Mouse (Mus musculus) limb, embryonic 10.5 days (tissue): ENCODE data around the gene Got1. TPM values are rescaled to one million over a fixed set of nuclear protein-coding genes. Genes with fewer than 3 reads are reported as not detected.
"Not testable (repeated sequence)": the region's sequence is repeated elsewhere in the genome, so short reads cannot be mapped to it uniquely, and the experiment has no call there.

Source experiments
- DNase-seq: peaks from one replicate; pipeline ENCODE4 v3.0.0-alpha.2; 2017; ENCODE audit warnings: low spot score
- H3K27ac ChIP-seq: fragments of 300-500 bp; sonication (generic); 2 replicates; pipeline ENCODE4 v1.5.1; 2016; ENCODE audit warnings: mild to moderate bottlenecking
- H3K27me3 ChIP-seq: fragments of 300-500 bp; sonication (generic); 2 replicates; pipeline ENCODE4 v1.6.1; 2016; ENCODE audit warnings: low read depth, mild to moderate bottlenecking; ENCODE audit not compliant: poor library complexity, severe bottlenecking
- H3K36me3 ChIP-seq: fragments of 300-500 bp; sonication (generic); 2 replicates; pipeline ENCODE4 v1.6.1; 2016; ENCODE audit warnings: mild to moderate bottlenecking, moderate library complexity
- H3K4me1 ChIP-seq: fragments of 300-500 bp; sonication (generic); 2 replicates; pipeline ENCODE4 v1.6.1; 2016
- H3K4me3 ChIP-seq: fragments of 300-500 bp; sonication (generic); 2 replicates; pipeline ENCODE4 v1.5.1; 2016; ENCODE audit warnings: mild to moderate bottlenecking, moderate library complexity
- H3K9me3 ChIP-seq: fragments of 300-500 bp; sonication (generic); replicated peaks from 2 replicates; pipeline ENCODE4 v1.6.1; 2016; ENCODE audit warnings: mild to moderate bottlenecking
- WGBS: fragments of 180-500 bp; shearing (Covaris S2); methylation state at CpG from one replicate; pipeline ENCODE4 v1.1.7; 2016; 5-methylcytosine and 5-hydroxymethylcytosine counted together
- polyA plus RNA-seq: library from polyadenylated mRNA; unstranded; fragments of >200 nt; fragmentation: Nextera tagmentation; extraction: Ambion mirVana; gene quantifications from 2 replicates; pipeline ENCODE4 v1.2.1, GENCODE M21; 2016

Got1 gene
- polyA plus RNA-seq, 1 experiment from 2014 or later = 53.9 TPM

- peaks cover 15% of the 10 kb centered on the region for H3K4me1 ChIP-seq
- WGBS = 92% methylated on average over 7 of the region's 7 CpGs
- no peak overlapping the region for H3K4me3 ChIP-seq
- no peak overlapping the region for H3K27ac ChIP-seq
- H3K27me3 ChIP-seq = no peaks in the 10 kb centered on the region
- H3K9me3 ChIP-seq = no peaks in the 10 kb centered on the region
- DNase-seq = no peak
- H3K36me3 ChIP-seq = peaks cover 38% of the 10 kb centered on the region
These were observed 6.1 kb downstream of the Got1 start for GRCm38 (mm10) chr19:43518261-43518660.

- Histone ChIP-seq H3K27me3 (no peaks in the 10 kb centered on the region), H3K9me3 (no peaks in the 10 kb centered on the region), H3K4me3 (no peak overlapping the region), H3K27ac (no peak overlapping the region), H3K4me1 (peaks cover 12% of the 10 kb centered on the region), H3K36me3 (peaks cover 41% of the 10 kb centered on the region)
- no peak for DNase-seq
- 92% methylated on average over 7 of the region's 7 CpGs for whole genome bisulfite sequencing
These were observed 6.6 kb downstream of the Got1 start for GRCm38 (mm10) chr19:43517808-43518207.

- Histone ChIP-seq H3K4me1 (peaks cover 10% of the 10 kb centered on the region), H3K36me3 (peaks cover 46% of the 10 kb centered on the region), H3K4me3 (no peak overlapping the region), H3K27me3 (no peaks in the 10 kb centered on the region), H3K27ac (no peak overlapping the region), H3K9me3 (no peaks in the 10 kb centered on the region)
- WGBS = 97% methylated on average over 6 of the region's 6 CpGs
- no peak for DNase-seq
These were observed 7.1 kb downstream of the Got1 start for GRCm38 (mm10) chr19:43517320-43517719.

- Histone ChIP-seq H3K27me3 (no peaks in the 10 kb centered on the region), H3K36me3 (peaks cover 54% of the 10 kb centered on the region)
- 92% methylated on average over 14 of the region's 14 CpGs for WGBS
These were observed 7.9 kb downstream of the Got1 start for GRCm38 (mm10) chr19:43516397-43517035.

GRCm38 (mm10) chr19:43515668-43516396 lies 8.6 kb downstream of the Got1 start:
- no peaks in the 10 kb centered on the region for H3K27me3 ChIP-seq

More at GRCm38 (mm10) chr19:43516397-43517035, 7.9 kb downstream of the Got1 start:
- DNase-seq = no peak
- H3K9me3 ChIP-seq = no peaks in the 10 kb centered on the region
- no peak overlapping the region for H3K27ac ChIP-seq
- no peak overlapping the region for H3K4me3 ChIP-seq
- H3K4me1 ChIP-seq = peaks cover 8% of the 10 kb centered on the region

GRCm38 (mm10) chr19:43513874-43514273 lies 10.5 kb downstream of the Got1 start:
- 92% methylated on average over 8 of the region's 8 CpGs for WGBS
- Histone ChIP-seq H3K4me1 (no peaks in the 10 kb centered on the region), H3K36me3 (peaks cover 76% of the 10 kb centered on the region), H3K27ac (no peak overlapping the region), H3K9me3 (no peaks in the 10 kb centered on the region), H3K27me3 (no peaks in the 10 kb centered on the region), H3K4me3 (no peak overlapping the region)
- no peak for DNase-seq

More at GRCm38 (mm10) chr19:43515668-43516396, 8.6 kb downstream of the Got1 start:
- Histone ChIP-seq H3K4me1 (peaks cover 6% of the 10 kb centered on the region), H3K27ac (no peak overlapping the region), H3K36me3 (peaks cover 61% of the 10 kb centered on the region), H3K4me3 (no peak overlapping the region), H3K9me3 (no peaks in the 10 kb centered on the region)
- no peak for DNase-seq
- 95% methylated on average over 23 of the region's 23 CpGs for WGBS

GRCm38 (mm10) chr19:43511621-43512620 lies 12.5 kb downstream of the Got1 start:
- Histone ChIP-seq H3K36me3 (peaks cover 87% of the 10 kb centered on the region), H3K27me3 (no peaks in the 10 kb centered on the region), H3K9me3 (no peaks in the 10 kb centered on the region), H3K4me1 (no peaks in the 10 kb centered on the region), H3K27ac (no peak overlapping the region), H3K4me3 (no peak overlapping the region)
- DNase-seq = no peak
- WGBS = 84% methylated on average over 22 of the region's 22 CpGs

- DNase-seq = no peak
- WGBS = 90% methylated on average over 14 of the region's 14 CpGs
- Histone ChIP-seq H3K27ac (no peak overlapping the region), H3K4me1 (no peaks in the 10 kb centered on the region), H3K27me3 (no peaks in the 10 kb centered on the region), H3K9me3 (no peaks in the 10 kb centered on the region), H3K4me3 (no peak overlapping the region), H3K36me3 (peaks cover 94% of the 10 kb centered on the region)
These were observed 13.8 kb downstream of the Got1 start for GRCm38 (mm10) chr19:43510436-43511220.

- no peak for DNase-seq
- Histone ChIP-seq H3K4me3 (no peak overlapping the region), H3K36me3 (peaks cover 90% of the 10 kb centered on the region), H3K9me3 (no peaks in the 10 kb centered on the region), H3K4me1 (no peaks in the 10 kb centered on the region), H3K27ac (no peak overlapping the region), H3K27me3 (no peaks in the 10 kb centered on the region)
- WGBS = 91% methylated on average over 12 of the region's 12 CpGs
These were observed 19.0 kb downstream of the Got1 start for GRCm38 (mm10) chr19:43505441-43505840.

GRCm38 (mm10) chr19:43503593-43503992 lies 20.8 kb downstream of the Got1 start:
- not testable (repeated sequence) for H3K4me3 ChIP-seq, H3K9me3 ChIP-seq, H3K27me3 ChIP-seq, H3K4me1 ChIP-seq, DNase-seq, H3K27ac ChIP-seq
- peaks cover 91% of the 10 kb centered on the region for H3K36me3 ChIP-seq
- WGBS = 95% methylated on average over 8 of the region's 9 CpGs

GRCm38 (mm10) chr19:43502630-43503029 lies 21.8 kb downstream of the Got1 start:
- Histone ChIP-seq H3K27ac (no peak overlapping the region), H3K9me3 (no peaks in the 10 kb centered on the region), H3K36me3 (peaks cover 88% of the 10 kb centered on the region), H3K4me1 (no peaks in the 10 kb centered on the region), H3K4me3 (no peak overlapping the region), H3K27me3 (no peaks in the 10 kb centered on the region)
- 87% methylated on average over 11 of the region's 11 CpGs for WGBS
- no peak for DNase-seq

- peaks cover 12% of the 10 kb centered on the region for H3K27me3 ChIP-seq
- no peaks in the 10 kb centered on the region for H3K9me3 ChIP-seq
- peaks cover 52% of the 10 kb centered on the region for H3K36me3 ChIP-seq
- WGBS = 88% methylated on average over 7 of the region's 7 CpGs
- H3K4me1 ChIP-seq = peaks cover 15% of the 10 kb centered on the region
- no peak overlapping the region for H3K4me3 ChIP-seq
- no peak overlapping the region for H3K27ac ChIP-seq
- no peak for DNase-seq
These were observed 25.5 kb downstream of the Got1 start for GRCm38 (mm10) chr19:43498874-43499273.
